Mouse (Mus musculus) hematopoietic stem cell, adult 5-6 weeks (primary cell): ENCODE measurements at regions not wholly inside any gene's neighbourhood (a gene's known extent, or its start where the extent isn't known, plus 50 kb on each side); places are given as distances from the start of the nearest gene placed in this dataset.

Experiments used
- ATAC-seq, 2 experiments: fragments of 125-278 bp in 1 of 2; replicated peaks in 1 of 2; 2 replicates each; pipeline ENCODE4 v1.8.0; 2016 to 2017; ENCODE audit warnings: inconsistent platforms in 2 of 2, mild to moderate bottlenecking in 2 of 2, moderate number of reproducible peaks in 2 of 2, low read depth in 1 of 2, moderate TSS enrichment in 1 of 2; ENCODE audit not compliant: low FRiP score in 2 of 2, poor library complexity in 2 of 2, severe bottlenecking in 2 of 2, insufficient read depth in 1 of 2, low TSS enrichment in 1 of 2

- ATAC-seq = no peak
Observed at GRCm38 (mm10) chr8:6043939-6044577, 938.9 kb upstream of the Slc10a2 start.

GRCm38 (mm10) chr8:6012206-6012605 is 907.1 kb upstream of the Slc10a2 start:
- ATAC-seq = no peak

GRCm38 (mm10) chr8:6011182-6011581 is 906.0 kb upstream of the Slc10a2 start:
- no peak for ATAC-seq

GRCm38 (mm10) chr8:6010712-6011111 is 905.6 kb upstream of the Slc10a2 start:
- no peak for ATAC-seq

GRCm38 (mm10) chr8:6002612-6003011 is 897.5 kb upstream of the Slc10a2 start:
- ATAC-seq = no peak

GRCm38 (mm10) chr8:5994846-5995245 is 889.7 kb upstream of the Slc10a2 start:
- ATAC-seq = no peak

GRCm38 (mm10) chr8:5965403-5966015 is 860.4 kb upstream of the Slc10a2 start:
- ATAC-seq = no peak

- no peak for ATAC-seq
Observed at GRCm38 (mm10) chr8:5964299-5964698, 859.1 kb upstream of the Slc10a2 start.

- ATAC-seq = no peak
Observed at GRCm38 (mm10) chr8:5938057-5938456, 832.9 kb upstream of the Slc10a2 start.

GRCm38 (mm10) chr8:5918136-5918535 is 813.0 kb upstream of the Slc10a2 start:
- no peak for ATAC-seq
